In genomic region chr6:54786766-54787165, GRCm38 (mm10) we compare ENCODE assay signal across 25 mouse cellular contexts.
"Had no signal": no experiment of that assay in that cellular context is flagged by ENCODE, and none has a peak within 500 bp of the region (broad histone marks: within the 10 kb centered on the region; RNA-seq: fewer than 3 reads in every experiment).

No protein-coding gene starts in this region.

- DNase-seq: cerebellum, adult 8-10 months; cerebellum, adult 9-10 months; cerebellum, adult 9-11 months; cerebellum, postnatal 10 days; cerebellum, postnatal 14 days; cerebellum, postnatal 25 days; cerebellum, postnatal 36 days; embryo, embryonic 11 days; forebrain, postnatal 0 days; gastrocnemius, adult 2 months; gastrocnemius, postnatal 10 days; gastrocnemius, postnatal 14 days; gastrocnemius, postnatal 25 days; gastrocnemius, postnatal 36 days; heart, adult 18-20 months; heart, adult 2 months had no signal

- H3K4me3 ChIP-seq: embryonic facial prominence, embryonic 10.5 days; embryonic facial prominence, embryonic 12.5 days; embryonic facial prominence, embryonic 13.5 days; embryonic facial prominence, embryonic 15.5 days; erythroblast, embryonic 14.5 days; forebrain, embryonic 10.5 days; forebrain, embryonic 12.5 days; forebrain, embryonic 13.5 days; forebrain, embryonic 15.5 days; gastrocnemius, adult 2 months; heart, adult 2 months had no signal

- H3K4me1 ChIP-seq: embryonic facial prominence, embryonic 12.5 days; embryonic facial prominence, embryonic 13.5 days; embryonic facial prominence, embryonic 15.5 days had no signal

- H3K27me3 ChIP-seq: embryonic facial prominence, embryonic 12.5 days; embryonic facial prominence, embryonic 13.5 days; embryonic facial prominence, embryonic 15.5 days; forebrain, embryonic 12.5 days; forebrain, embryonic 13.5 days; forebrain, embryonic 15.5 days had no signal

- H3K9ac ChIP-seq: embryonic facial prominence, embryonic 12.5 days; embryonic facial prominence, embryonic 13.5 days; embryonic facial prominence, embryonic 15.5 days; forebrain, embryonic 13.5 days; forebrain, embryonic 15.5 days; forebrain, postnatal 0 days had no signal

- H3K9me3 ChIP-seq: embryonic facial prominence, embryonic 10.5 days; embryonic facial prominence, embryonic 12.5 days; embryonic facial prominence, embryonic 13.5 days; embryonic facial prominence, embryonic 15.5 days; forebrain, embryonic 10.5 days; forebrain, embryonic 12.5 days; forebrain, embryonic 13.5 days; forebrain, embryonic 15.5 days had no signal

- H3K27ac ChIP-seq: embryonic facial prominence, embryonic 10.5 days; embryonic facial prominence, embryonic 12.5 days; embryonic facial prominence, embryonic 13.5 days; embryonic facial prominence, embryonic 15.5 days; forebrain, embryonic 10.5 days; forebrain, embryonic 12.5 days; gastrocnemius, adult 2 months; heart, adult 2 months had no signal

- H3K36me3 ChIP-seq: embryonic facial prominence, embryonic 10.5 days; embryonic facial prominence, embryonic 12.5 days; embryonic facial prominence, embryonic 13.5 days; embryonic facial prominence, embryonic 15.5 days; forebrain, embryonic 10.5 days; forebrain, embryonic 12.5 days; forebrain, embryonic 15.5 days had no signal
